Mouse (Mus musculus) C2C12 (cell line): ENCODE results near the gene Smpd2. TPM values are rescaled to one million over a fixed set of nuclear protein-coding genes. Genes with fewer than 3 reads are reported as not detected.

ENCODE experiments used
- H3K27me3 ChIP-seq: one replicate; pipeline ENCODE4 v1.6.1; 2011; ENCODE audit not compliant: control insufficient read depth, insufficient read depth, insufficient read length
- H3K36me3 ChIP-seq: one replicate; pipeline ENCODE4 v1.6.1; 2011; ENCODE audit not compliant: control insufficient read depth, insufficient read depth
- H3K4me3 ChIP-seq: one replicate; pipeline ENCODE4 v1.5.1; 2011; ENCODE audit warnings: mild to moderate bottlenecking, control low read depth; ENCODE audit not compliant: poor library complexity, insufficient read depth, severe bottlenecking
- H3K79me2 ChIP-seq: one replicate; pipeline ENCODE4 v1.6.1; 2011; ENCODE audit not compliant: control insufficient read depth, insufficient read depth
- H3K79me3 ChIP-seq: one replicate; pipeline ENCODE4 v1.6.1; 2011; ENCODE audit warnings: low read depth, control low read depth
- H3ac ChIP-seq: one replicate; pipeline ENCODE3; 2011; ENCODE audit warnings: low read depth; ENCODE audit not compliant: control insufficient read depth, insufficient read length
- CEBPB ChIP-seq: IDR thresholded peaks from one replicate; pipeline ENCODE4 v1.6.1; 2011; ENCODE audit warnings: low read depth, mild to moderate bottlenecking, control low read depth, moderate library complexity
- CTCF ChIP-seq: IDR thresholded peaks from one replicate; pipeline ENCODE4 v1.5.1; 2011; ENCODE audit not compliant: control insufficient read depth, insufficient read depth, insufficient read length
- FOSL1 ChIP-seq: IDR thresholded peaks from one replicate; pipeline ENCODE4 v1.8.0; 2011; ENCODE audit warnings: mild to moderate bottlenecking, low read length; ENCODE audit not compliant: poor library complexity, insufficient read depth, severe bottlenecking
- MAX ChIP-seq: IDR thresholded peaks from one replicate; pipeline ENCODE4 v1.6.1; 2011; ENCODE audit warnings: mild to moderate bottlenecking, control low read depth
- MYOD1 ChIP-seq: IDR thresholded peaks from one replicate; pipeline ENCODE4 v1.6.1; 2011; ENCODE audit warnings: low read depth; ENCODE audit not compliant: control insufficient read depth, insufficient read length
- MYOG ChIP-seq: IDR thresholded peaks from one replicate; pipeline ENCODE4 v1.6.1; 2011; ENCODE audit not compliant: control insufficient read depth, insufficient read length; ENCODE audit errors: extremely low read depth
- USF1 ChIP-seq: IDR thresholded peaks from one replicate; pipeline ENCODE4 v1.6.1; 2011; ENCODE audit warnings: low read depth, mild to moderate bottlenecking, control low read depth, moderate library complexity
- polyA plus RNA-seq: library from polyadenylated mRNA; unstranded; fragments of >200 nt; fragmentation: generic; extraction: Trizol; gene quantifications from one replicate; pipeline ENCODE4 v1.2.1, GENCODE M21; 2012; ENCODE audit warnings: missing spikeins

The Smpd2 gene
- polyA plus RNA-seq, 1 experiment = 20.7 TPM

GRCm38 (mm10) chr10:41472962-41473481 lies 17.1 kb downstream of the Smpd2 start:
- no peak for TF ChIP-seq FOSL1
- TF ChIP-seq MYOG = no peak
- TF ChIP-seq CTCF = no peak
- TF ChIP-seq MYOD1 = no peak
- no peak for TF ChIP-seq CEBPB
- TF ChIP-seq MAX = no peak
- TF ChIP-seq USF1 = no peak
- H3K79me2 ChIP-seq = no peaks in the 10 kb centered on the region

GRCm38 (mm10) chr10:41472534-41472933 lies 17.6 kb downstream of the Smpd2 start:
- Histone ChIP-seq H3K79me3 (no peaks in the 10 kb centered on the region), H3K27me3 (no peaks in the 10 kb centered on the region), H3K36me3 (no peaks in the 10 kb centered on the region), H3ac (no peak overlapping the region), H3K4me3 (no peak overlapping the region), H3K79me2 (no peaks in the 10 kb centered on the region)
- TF ChIP-seq USF1 (no peak), MAX (no peak), FOSL1 (no peak), MYOD1 (no peak)

More at GRCm38 (mm10) chr10:41472962-41473481, 17.1 kb downstream of the Smpd2 start:
- H3ac ChIP-seq = no peak overlapping the region
- no peaks in the 10 kb centered on the region for H3K36me3 ChIP-seq
- H3K4me3 ChIP-seq = no peak overlapping the region
- no peaks in the 10 kb centered on the region for H3K27me3 ChIP-seq
- no peaks in the 10 kb centered on the region for H3K79me3 ChIP-seq

- H3K79me2 ChIP-seq = no peaks in the 10 kb centered on the region
- peaks cover 2% of the 10 kb centered on the region for H3K36me3 ChIP-seq
- TF ChIP-seq MYOG = no peak
- no peak for TF ChIP-seq MAX
- no peak for TF ChIP-seq CEBPB
- TF ChIP-seq CTCF = no peak
- TF ChIP-seq USF1 = no peak
- TF ChIP-seq FOSL1 = no peak
- TF ChIP-seq MYOD1 = no peak
- no peaks in the 10 kb centered on the region for H3K79me3 ChIP-seq
- no peak overlapping the region for H3ac ChIP-seq
- no peaks in the 10 kb centered on the region for H3K27me3 ChIP-seq
- H3K4me3 ChIP-seq = no peak overlapping the region
These were observed 19.5 kb downstream of the Smpd2 start for GRCm38 (mm10) chr10:41470693-41471092.

- no peaks in the 10 kb centered on the region for H3K79me3 ChIP-seq
- peaks cover 25% of the 10 kb centered on the region for H3K36me3 ChIP-seq
- no peak overlapping the region for H3K4me3 ChIP-seq
- no peaks in the 10 kb centered on the region for H3K79me2 ChIP-seq
- no peaks in the 10 kb centered on the region for H3K27me3 ChIP-seq
- no peak overlapping the region for H3ac ChIP-seq
- TF ChIP-seq CEBPB (no peak), USF1 (no peak), MYOD1 (no peak), FOSL1 (no peak)
These were observed 22.8 kb downstream of the Smpd2 start for GRCm38 (mm10) chr10:41467325-41467724.

DNA sequence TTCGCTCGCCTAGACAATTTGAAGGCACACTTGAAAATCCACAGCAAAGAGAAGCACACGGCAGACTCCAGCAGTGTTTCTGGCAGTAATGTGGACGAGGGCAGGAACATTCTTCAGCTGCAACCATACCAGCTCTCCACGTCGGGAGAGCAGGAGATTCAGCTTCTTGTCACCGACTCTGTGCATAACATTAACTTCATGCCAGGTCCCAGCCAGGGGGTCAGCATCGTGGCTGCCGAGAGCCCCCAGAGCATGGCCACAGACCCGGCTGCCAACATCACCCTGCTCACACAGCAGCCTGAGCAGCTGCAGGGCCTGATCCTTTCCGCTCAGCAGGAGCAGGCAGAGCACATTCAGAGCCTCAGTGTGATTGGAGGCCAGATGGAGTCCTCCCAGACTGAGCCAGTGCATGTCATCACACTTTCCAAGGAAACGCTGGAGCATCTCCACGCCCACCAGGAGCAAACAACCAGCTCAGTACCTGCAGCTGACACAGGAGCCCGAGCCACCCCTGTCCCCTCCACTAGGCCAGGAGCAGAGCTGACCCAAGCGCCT lies 25.7 kb downstream of the Smpd2 start:
- Histone ChIP-seq H3K27me3 (no peaks in the 10 kb centered on the region), H3ac (no peak overlapping the region), H3K4me3 (no peak overlapping the region), H3K79me2 (no peaks in the 10 kb centered on the region), H3K79me3 (no peaks in the 10 kb centered on the region), H3K36me3 (peaks cover 25% of the 10 kb centered on the region)
- TF ChIP-seq CTCF (no peak), MAX (no peak), MYOG (no peak)

DNA sequence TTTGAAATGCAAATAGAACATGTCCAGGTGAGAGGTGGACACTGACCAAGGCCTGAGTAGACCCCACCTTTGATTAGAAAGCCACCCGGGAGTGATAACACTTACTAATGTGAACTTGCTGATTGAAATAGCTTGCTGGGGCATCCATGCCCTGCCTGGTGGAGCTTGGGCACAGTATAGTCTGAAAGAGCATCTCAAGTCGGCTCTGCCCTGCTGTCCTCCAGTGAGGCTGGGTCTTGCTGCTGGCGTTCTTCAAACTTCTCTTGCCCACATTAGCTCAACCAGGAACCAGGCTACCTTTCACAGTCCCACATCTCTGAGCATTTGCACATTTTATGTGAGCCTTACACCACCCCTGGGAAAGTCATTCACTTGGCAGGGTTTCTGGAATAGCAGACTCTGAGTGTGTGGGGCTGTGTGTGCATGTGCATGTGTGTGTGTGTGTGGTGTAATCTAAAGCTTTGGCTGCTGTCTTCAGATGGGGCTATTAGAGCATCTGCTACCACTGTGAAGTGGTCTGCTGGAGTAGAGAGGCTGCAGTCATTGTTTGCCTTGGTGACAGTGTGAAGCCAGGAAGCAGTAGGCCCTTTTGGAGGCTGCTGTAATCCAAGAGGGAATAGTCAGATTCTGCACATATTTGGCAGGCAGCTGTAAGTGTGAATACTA lies 29.0 kb downstream of the Smpd2 start:
- Histone ChIP-seq H3K79me2 (no peaks in the 10 kb centered on the region), H3K27me3 (no peaks in the 10 kb centered on the region), H3K79me3 (no peaks in the 10 kb centered on the region), H3ac (no peak overlapping the region), H3K4me3 (no peak overlapping the region), H3K36me3 (peaks cover 50% of the 10 kb centered on the region)
- no peak for TF ChIP-seq USF1
- TF ChIP-seq MYOG = no peak
- no peak for TF ChIP-seq MAX
- TF ChIP-seq CEBPB = no peak
- TF ChIP-seq MYOD1 = no peak
